Mouse (Mus musculus) embryo, embryonic 10 days (tissue): ENCODE data around the gene Dmrtc1b.
"Not testable (repeated sequence)": the region's sequence is repeated elsewhere in the genome, so short reads cannot be mapped to it uniquely, and the experiment has no call there.

ENCODE experiments used
- DNase-seq: peaks from one replicate; pipeline ENCODE4 v3.0.0-alpha.2; 2015; ENCODE audit warnings: low spot score

Gene Dmrtc1b

DNA sequence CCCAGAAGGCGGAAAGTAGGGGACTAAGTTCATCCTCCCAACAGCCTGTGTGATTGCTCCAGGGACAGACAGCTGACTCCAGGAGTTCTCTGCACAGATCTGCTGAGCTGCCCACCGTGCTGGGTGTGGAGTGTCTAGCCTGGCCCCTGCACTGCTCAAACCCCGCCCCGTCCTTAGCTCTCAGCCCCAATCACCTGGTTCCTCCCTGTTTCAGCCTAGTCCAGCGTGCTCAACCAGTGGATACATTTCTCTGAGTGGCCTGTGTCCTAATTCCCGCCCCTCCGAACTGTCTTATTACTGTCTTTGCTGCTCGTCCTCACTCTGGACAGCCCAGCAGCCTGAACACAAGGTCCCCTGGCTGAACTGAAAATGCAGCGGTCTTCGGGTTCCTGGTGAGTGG lies at the start of gene Dmrtc1b, which contains the start of gene Gm9112:
Gene Dmrtc1b (plus strand): TSS at position 331 of the 400 bp plus-strand sequence.
Gene Gm9112 (minus strand): TSS at position 101 of the 400 bp plus-strand sequence.
- DNase-seq, result not testable (repeated sequence)

- peak; percentile 4 for DNase-seq
Measured at GRCm38 (mm10) chrX:102660712-102661111, 47.0 kb upstream of the Dmrtc1b start.

DNA sequence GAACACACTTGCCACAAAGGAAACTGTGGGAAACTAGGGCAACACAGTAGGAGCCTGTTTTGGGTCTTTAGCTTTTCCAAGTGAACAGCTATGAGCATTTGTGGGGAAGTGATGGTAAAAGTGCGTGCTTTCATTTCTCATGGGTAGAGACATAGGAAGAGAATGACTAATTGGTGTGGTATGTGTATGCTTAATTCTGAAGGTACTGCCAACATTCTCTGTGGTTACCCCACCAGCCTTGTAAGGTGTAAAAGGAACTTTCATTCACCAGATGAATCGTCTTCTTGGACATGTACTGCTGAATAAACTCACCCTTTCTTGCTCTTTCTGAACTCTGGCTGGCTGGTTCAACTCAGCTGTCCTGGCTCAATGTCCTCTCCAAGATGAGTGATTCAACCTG lies 41.0 kb upstream of the Dmrtc1b start:
- DNase-seq, result no peak

DNA sequence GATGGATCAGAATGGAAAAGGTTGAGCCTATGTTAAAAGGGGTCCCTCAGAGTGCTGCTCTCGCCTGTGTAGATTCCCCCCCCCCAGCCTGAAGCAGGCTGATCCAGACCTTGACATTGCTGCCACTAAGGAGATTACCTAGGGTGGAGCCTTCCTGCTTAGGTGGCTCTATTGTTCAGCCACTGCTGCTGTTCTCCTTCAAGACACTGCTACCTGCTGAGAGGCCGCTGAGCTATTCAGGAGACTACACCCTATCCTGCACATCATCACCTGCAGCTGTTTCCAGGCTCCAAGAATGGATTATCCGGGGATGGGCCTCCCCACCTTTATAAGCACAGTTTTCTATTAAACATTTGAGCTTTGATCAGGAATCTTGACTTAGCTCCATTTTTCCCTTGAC lies 23.0 kb upstream of the Dmrtc1b start:
- not testable (repeated sequence) for DNase-seq

GRCm38 (mm10) chrX:102686872-102687271 lies 20.8 kb upstream of the Dmrtc1b start, which contains the start of gene Gm3880:
Gene Gm3880, minus strand, starts transcription at chrX:102686972.
- DNase-seq, result not testable (repeated sequence)

- peak; percentile 60 for DNase-seq
Measured at GRCm38 (mm10) chrX:102689252-102689651, 18.4 kb upstream of the Dmrtc1b start.

DNA sequence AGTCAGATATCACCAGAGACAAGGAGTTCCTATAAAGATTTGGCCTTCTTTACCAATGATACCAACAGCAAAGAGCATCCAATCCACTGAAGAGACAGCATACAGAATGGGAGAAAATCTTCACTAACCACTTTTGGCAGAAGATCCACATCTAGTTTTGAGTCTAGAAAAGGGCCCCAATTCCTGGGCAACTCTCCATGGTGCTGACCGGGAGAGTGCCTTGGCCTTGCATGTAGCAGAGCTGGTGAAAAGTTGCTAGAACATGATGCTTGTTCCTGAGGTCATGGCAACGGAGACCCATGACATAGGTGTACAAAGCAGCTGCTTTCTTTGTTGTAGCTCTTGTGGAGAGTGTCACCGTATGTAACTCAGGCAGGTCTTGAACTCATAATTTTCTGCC lies 7.0 kb upstream of the Dmrtc1b start:
- peak; percentile 9 for DNase-seq

- DNase-seq, result not testable (repeated sequence)
Measured at GRCm38 (mm10) chrX:102724226-102724625, 16.6 kb downstream of the Dmrtc1b start.
